In genomic region chr1:132858516-132859383, GRCm38 (mm10) we compare ENCODE assay signal across 12 mouse cellular contexts. TPM values are rescaled to one million over a fixed set of nuclear protein-coding genes. Genes with fewer than 3 reads are reported as not detected.
DNase-seq lines count a peak whose midpoint lies in the region; ATAC-seq and TF ChIP-seq lines count a peak whose summit lies in the region.
"Had no signal": no experiment of that assay in that cellular context is flagged by ENCODE, and none has a peak within 500 bp of the region (broad histone marks: within the 10 kb centered on the region; RNA-seq: fewer than 3 reads in every experiment).

No protein-coding gene starts in this region.

- peaks cover 5% of the 10 kb centered on the region for H3K27me3 ChIP-seq in forebrain, embryonic 10.5 days (ENCODE audit: poor library complexity, severe bottlenecking)
- H3K27me3 ChIP-seq in hindbrain, embryonic 14.5 days (ENCODE audit: control insufficient read depth, insufficient read depth, low read length) = no peaks in the 10 kb centered on the region
- H3K27me3 ChIP-seq in midbrain, postnatal 0 days (ENCODE audit: insufficient read depth, low read length) = no peaks in the 10 kb centered on the region
- H3K27me3 ChIP-seq in liver, embryonic 11.5 days (replicated peaks; ENCODE audit: control insufficient read depth, insufficient read depth, low read length) = no peaks in the 10 kb centered on the region

- peaks cover 17% of the 10 kb centered on the region for H3K4me1 ChIP-seq in forebrain, embryonic 10.5 days
- peaks cover 12% of the 10 kb centered on the region for H3K4me1 ChIP-seq in hindbrain, embryonic 14.5 days (replicated peaks; ENCODE audit: control insufficient read depth, insufficient read depth, low read length)
- peaks cover 17% of the 10 kb centered on the region for H3K4me1 ChIP-seq in midbrain, postnatal 0 days (ENCODE audit: insufficient read depth, low read length)
- no peaks in the 10 kb centered on the region for H3K4me1 ChIP-seq in liver, embryonic 11.5 days (replicated peaks; ENCODE audit: control insufficient read depth, insufficient read depth, low read length)

- DNase-seq in brain, embryonic 18.5 days (ENCODE audit: low read depth, low spot score) = peak; percentile 63
- DNase-seq in forebrain, embryonic 10.5 days (ENCODE audit: extremely low spot score, low spot score) = peak; percentile 30
- peak; percentile 74 for DNase-seq in hindbrain, embryonic 14.5 days (ENCODE audit: low spot score)
- DNase-seq in midbrain, postnatal 0 days (ENCODE audit: low spot score) = peak; percentile 83
- DNase-seq in liver, embryonic 11.5 days (ENCODE audit: low spot score) = no peak
- DNase-seq in heart, postnatal 25 days (ENCODE audit: low spot score) = no peak
- DNase-seq: cerebellum, adult 8-10 months; kidney, adult 2 months; lung, adult 2 months had no signal

- H3K36me3 ChIP-seq in forebrain, embryonic 10.5 days (replicated peaks) = no peaks in the 10 kb centered on the region
- H3K36me3 ChIP-seq in hindbrain, embryonic 14.5 days (replicated peaks; ENCODE audit: control insufficient read depth, insufficient read depth) = no peaks in the 10 kb centered on the region
- H3K36me3 ChIP-seq in midbrain, postnatal 0 days (ENCODE audit: insufficient read depth, low read length) = no peaks in the 10 kb centered on the region
- H3K36me3 ChIP-seq in liver, embryonic 11.5 days (ENCODE audit: control insufficient read depth, insufficient read depth, low read length) = no peaks in the 10 kb centered on the region
- H3K36me3 ChIP-seq: heart, embryonic 10.5 days had no signal

- WGBS in forebrain, embryonic 10.5 days = 35% methylated on average over 5 of the region's 5 CpGs
- 31% methylated on average over 5 of the region's 5 CpGs for WGBS in hindbrain, embryonic 14.5 days
- 17% methylated on average over 5 of the region's 5 CpGs for WGBS in midbrain, postnatal 0 days
- 57% methylated on average over 5 of the region's 5 CpGs for WGBS in liver, embryonic 11.5 days

- peak overlapping the region; percentile 44 for H3K27ac ChIP-seq in forebrain, embryonic 10.5 days
- peak overlapping the region; percentile 27 for H3K27ac ChIP-seq in hindbrain, embryonic 14.5 days
- H3K27ac ChIP-seq in midbrain, postnatal 0 days (ENCODE audit: low read depth, low read length) = peak overlapping the region; percentile 64
- no peak overlapping the region for H3K27ac ChIP-seq in liver, embryonic 11.5 days (ENCODE audit: low read depth, low read length)
- H3K27ac ChIP-seq: heart, embryonic 10.5 days had no signal

- no peak overlapping the region for H3K9ac ChIP-seq in hindbrain, embryonic 14.5 days
- H3K9ac ChIP-seq in midbrain, postnatal 0 days (replicated peaks; ENCODE audit: low read length, poor library complexity, severe bottlenecking) = no peak overlapping the region
- H3K9ac ChIP-seq in liver, embryonic 11.5 days (ENCODE audit: low read depth, low read length) = no peak overlapping the region

- TF ChIP-seq CTCF in midbrain, postnatal 0 days (IDR thresholded peaks at IDR 0.05) = no peak

- no peaks in the 10 kb centered on the region for H3K9me3 ChIP-seq in forebrain, embryonic 10.5 days
- H3K9me3 ChIP-seq in hindbrain, embryonic 14.5 days (ENCODE audit: control insufficient read depth, low read length) = no peaks in the 10 kb centered on the region
- H3K9me3 ChIP-seq in midbrain, postnatal 0 days (ENCODE audit: low read length) = no peaks in the 10 kb centered on the region
- H3K9me3 ChIP-seq in liver, embryonic 11.5 days (ENCODE audit: control insufficient read depth, low read length) = no peaks in the 10 kb centered on the region
- H3K9me3 ChIP-seq: heart, embryonic 10.5 days had no signal

- no peak overlapping the region for H3K4me3 ChIP-seq in forebrain, embryonic 10.5 days
- no peak overlapping the region for H3K4me3 ChIP-seq in hindbrain, embryonic 14.5 days (replicated peaks; ENCODE audit: low read length)
- H3K4me3 ChIP-seq in midbrain, postnatal 0 days (ENCODE audit: low read depth, low read length) = no peak overlapping the region
- no peak overlapping the region for H3K4me3 ChIP-seq in liver, embryonic 11.5 days (ENCODE audit: low read depth, low read length)
- H3K4me3 ChIP-seq: heart, embryonic 10.5 days had no signal

- H3K4me2 ChIP-seq in hindbrain, embryonic 14.5 days (replicated peaks) = no peak overlapping the region
- H3K4me2 ChIP-seq in midbrain, postnatal 0 days (ENCODE audit: low read depth, low read length, poor library complexity, severe bottlenecking) = no peak overlapping the region
- no peak overlapping the region for H3K4me2 ChIP-seq in liver, embryonic 11.5 days

- intact Hi-C loops in heart, postnatal 25 days (cut with DNase I) = no loop called here

- ATAC-seq in hindbrain, embryonic 14.5 days (ENCODE audit: low FRiP score) = peak; percentile 89
- peak; percentile 86 for ATAC-seq in midbrain, postnatal 0 days (ENCODE audit: low FRiP score)
- no peak for ATAC-seq in liver, embryonic 11.5 days (replicated peaks; ENCODE audit: low FRiP score)
- no peak for ATAC-seq in megakaryocyte progenitor cell, adult 5-6 weeks (replicated peaks; ENCODE audit: poor library complexity)

RNA-seq across cellular contexts. Expression of gene Lrrn2, which starts 21.3 kb away (rescaled TPM):
- 5.5 and 6.0 TPM in 2 replicates for polyA plus RNA-seq in forebrain, embryonic 10.5 days (2016; fragmentation: Nextera tagmentation; extraction: Ambion mirVana)
- polyA plus RNA-seq in hindbrain, embryonic 14.5 days (2014; fragmentation: Nextera tagmentation; extraction: Ambion mirVana) = 40.7 and 45.3 TPM in 2 replicates
- total RNA-seq in midbrain, postnatal 0 days (2014; rRNA removed) = 44.6 and 48.9 TPM in 2 replicates
- polyA plus RNA-seq in midbrain, postnatal 0 days (2015; fragmentation: Nextera tagmentation; extraction: Ambion mirVana) = 74.4 and 76.6 TPM in 2 replicates
- 1.3 and 1.4 TPM in 2 replicates for polyA plus RNA-seq in liver, embryonic 11.5 days (2014; fragmentation: Nextera tagmentation; extraction: Ambion mirVana)
- not detected in 2 replicates for total RNA-seq in megakaryocyte progenitor cell, adult 5-6 weeks (2015)
- total RNA-seq in megakaryocyte progenitor cell, adult 5-6 weeks (2017) = not detected in 2 replicates
- 1 to 10 TPM; 3.2 to 3.3 TPM for total RNA-seq in heart, postnatal 25 days (2021)
- total RNA-seq: monocyte, adult 5-6 weeks had no signal

Comparison
In these comparisons a context has a peak if more than half of its experiments do, and no peak if none do; other contexts are left out.
1. DNase-seq: peak in brain, embryonic 18.5 days (single experiment), forebrain, embryonic 10.5 days (single experiment), hindbrain, embryonic 14.5 days (single experiment) and midbrain, postnatal 0 days (single experiment); none in liver, embryonic 11.5 days (single experiment) and heart, postnatal 25 days (single experiment).
2. ATAC-seq: peak in hindbrain, embryonic 14.5 days (single experiment) and midbrain, postnatal 0 days (single experiment); none in liver, embryonic 11.5 days (single experiment) and megakaryocyte progenitor cell, adult 5-6 weeks (single experiment).